Mouse (Mus musculus) WW6 (cell line): Measurements from ENCODE around the gene Ddx19a.
"Not testable (repeated sequence)": the region's sequence is repeated elsewhere in the genome, so short reads cannot be mapped to it uniquely, and the experiment has no call there.

Experiments used
- DNase-seq: peaks from one replicate; pipeline ENCODE4 v3.0.0-alpha.2; 2013; ENCODE audit warnings: low read depth, low spot score

Ddx19a gene

GRCm38 (mm10) chr8:110969910-110970770 is 27.5 kb downstream of the Ddx19a start:
- DNase-seq, result peak; percentile 99

GRCm38 (mm10) chr8:110967326-110967725 is 30.3 kb downstream of the Ddx19a start:
- DNase-seq, result no peak

GRCm38 (mm10) chr8:110966586-110966985 is 31.0 kb downstream of the Ddx19a start:
- DNase-seq, result no peak

- no peak for DNase-seq
These were observed 32.0 kb downstream of the Ddx19a start for GRCm38 (mm10) chr8:110965594-110965993.

GRCm38 (mm10) chr8:110964666-110965065 is 32.9 kb downstream of the Ddx19a start:
- DNase-seq, result no peak

GRCm38 (mm10) chr8:110963051-110963450 is 34.5 kb downstream of the Ddx19a start:
- no peak for DNase-seq

- DNase-seq, result no peak
These were observed 37.7 kb downstream of the Ddx19a start for GRCm38 (mm10) chr8:110959906-110960305.

GRCm38 (mm10) chr8:110959071-110959780 is 38.4 kb downstream of the Ddx19a start:
- DNase-seq, result no peak

GRCm38 (mm10) chr8:110958553-110958952 is 39.0 kb downstream of the Ddx19a start:
- DNase-seq, result not testable (repeated sequence)

GRCm38 (mm10) chr8:110958135-110958534 is 39.5 kb downstream of the Ddx19a start:
- no peak for DNase-seq

- DNase-seq, result no peak
These were observed 40.1 kb downstream of the Ddx19a start for GRCm38 (mm10) chr8:110957471-110957870.

- DNase-seq, result no peak
These were observed 40.8 kb downstream of the Ddx19a start for GRCm38 (mm10) chr8:110956619-110957450.

- DNase-seq, result no peak
These were observed 42.8 kb downstream of the Ddx19a start for GRCm38 (mm10) chr8:110954776-110955175.

GRCm38 (mm10) chr8:110950065-110950484 is 47.5 kb downstream of the Ddx19a start:
- DNase-seq, result peak; percentile 34

GRCm38 (mm10) chr8:110945716-110946115 is 51.9 kb downstream of the Ddx19a start:
- DNase-seq, result no peak

GRCm38 (mm10) chr8:110944276-110944876 is 53.2 kb downstream of the Ddx19a start:
- no peak for DNase-seq

- no peak for DNase-seq
These were observed 56.1 kb downstream of the Ddx19a start for GRCm38 (mm10) chr8:110941453-110941948.

GRCm38 (mm10) chr8:110940682-110941452 is 56.7 kb downstream of the Ddx19a start:
- DNase-seq, result no peak

- DNase-seq, result no peak
These were observed 58.6 kb downstream of the Ddx19a start for GRCm38 (mm10) chr8:110938882-110939589.

- no peak for DNase-seq
These were observed 61.4 kb downstream of the Ddx19a start for GRCm38 (mm10) chr8:110936217-110936616.
